Mouse (Mus musculus) erythroblast, embryonic 14.5 days (primary cell): ENCODE measurements around the gene Cds1.

Experiments used
- GATA1 ChIP-seq: IDR thresholded peaks from 2 replicates; pipeline ENCODE4 v1.6.1; 2012; ENCODE audit warnings: low read length, inconsistent platforms, mixed read lengths
- TAL1 ChIP-seq: IDR thresholded peaks from 3 replicates; pipeline ENCODE4 v1.6.1; 2012; ENCODE audit warnings: low read length, inconsistent platforms, mixed read lengths

DNA sequence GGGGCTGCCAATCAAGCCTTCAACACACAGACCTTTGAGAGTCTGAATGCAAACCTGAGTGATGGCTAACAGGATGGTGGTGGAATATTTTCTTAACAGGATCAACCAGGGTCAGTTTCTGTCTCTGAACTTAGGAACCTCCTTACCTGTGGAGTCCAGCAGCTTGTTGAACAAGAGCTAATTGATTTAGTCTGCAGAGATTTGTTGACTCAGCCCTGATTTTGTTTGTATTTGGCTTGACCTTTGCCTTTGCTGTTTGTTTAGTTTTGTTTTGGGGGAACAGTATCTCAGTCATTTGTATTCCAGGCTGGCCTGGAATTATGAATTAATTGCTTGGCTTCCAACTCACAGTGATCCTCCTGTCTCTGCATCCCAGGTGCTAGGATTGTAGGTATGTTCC is 7.3 kb upstream of the Cds1 start:
- TF ChIP-seq GATA1 (no peak), TAL1 (no peak)
